Mouse (Mus musculus) neural tube, embryonic 10.5 days (tissue): ENCODE results near the gene Zbp1.
A peak's percentile ranks its signal among the peaks of the same experiment; 100 is the strongest.

Source experiments
- DNase-seq: peaks from one replicate; pipeline ENCODE4 v3.0.0-alpha.2; 2017; ENCODE audit warnings: low spot score; ENCODE audit errors: extremely low spot score

The Zbp1 gene

GRCm38 (mm10) chr2:173247197-173247596, 28.5 kb upstream of the Zbp1 start:
- no peak for DNase-seq

GRCm38 (mm10) chr2:173246688-173247087, 28.0 kb upstream of the Zbp1 start:
- DNase-seq = no peak

- DNase-seq = no peak
These were observed 26.5 kb upstream of the Zbp1 start for GRCm38 (mm10) chr2:173245258-173245657.

GRCm38 (mm10) chr2:173244108-173244507, 25.4 kb upstream of the Zbp1 start:
- DNase-seq = no peak

- no peak for DNase-seq
These were observed 24.9 kb upstream of the Zbp1 start for GRCm38 (mm10) chr2:173243616-173244015.

- DNase-seq = peak; percentile 57
These were observed 24.2 kb upstream of the Zbp1 start for GRCm38 (mm10) chr2:173242874-173243273.

DNA sequence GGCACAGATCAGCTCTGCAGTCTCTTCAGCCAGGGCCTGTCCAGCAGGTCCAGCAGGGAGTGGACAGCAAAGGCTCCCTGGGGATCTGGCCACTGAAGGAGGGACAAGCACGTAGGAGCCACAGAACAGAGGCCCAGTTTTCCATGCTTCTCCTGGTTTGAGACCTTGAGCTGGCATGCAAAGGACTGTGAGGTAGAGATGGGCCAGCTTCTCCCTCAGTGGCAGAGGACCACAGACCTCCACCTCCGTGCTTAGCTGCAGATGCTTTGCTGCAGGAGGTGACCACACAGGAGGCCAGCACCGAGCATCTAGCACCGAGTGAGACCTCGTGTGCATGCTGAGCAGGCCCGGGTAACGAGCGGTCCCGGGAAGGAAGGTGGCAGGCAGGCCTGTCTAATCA, 22.0 kb upstream of the Zbp1 start:
- no peak for DNase-seq

DNA sequence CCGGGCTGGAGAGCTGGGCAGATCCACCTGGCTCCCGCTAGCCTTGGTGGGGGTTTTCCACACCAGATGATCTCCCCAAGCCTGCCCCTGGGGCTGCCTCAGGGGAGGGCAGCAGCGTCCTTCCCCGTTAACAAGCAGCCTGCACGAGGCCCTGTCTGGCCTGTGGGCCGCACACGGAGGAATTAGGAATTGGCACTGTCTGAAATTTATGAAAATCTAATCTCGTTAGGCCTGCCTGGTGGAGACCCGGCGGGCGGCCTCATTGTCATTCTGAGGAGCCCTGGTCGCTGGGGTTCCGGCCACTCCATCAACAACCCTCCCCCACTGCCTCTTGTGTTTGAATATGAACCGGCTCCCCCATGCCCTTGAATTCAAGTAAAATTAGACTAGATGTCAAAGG, 19.8 kb upstream of the Zbp1 start:
- DNase-seq = no peak

- DNase-seq = no peak
These were observed 17.0 kb upstream of the Zbp1 start for GRCm38 (mm10) chr2:173235435-173236332.

DNA sequence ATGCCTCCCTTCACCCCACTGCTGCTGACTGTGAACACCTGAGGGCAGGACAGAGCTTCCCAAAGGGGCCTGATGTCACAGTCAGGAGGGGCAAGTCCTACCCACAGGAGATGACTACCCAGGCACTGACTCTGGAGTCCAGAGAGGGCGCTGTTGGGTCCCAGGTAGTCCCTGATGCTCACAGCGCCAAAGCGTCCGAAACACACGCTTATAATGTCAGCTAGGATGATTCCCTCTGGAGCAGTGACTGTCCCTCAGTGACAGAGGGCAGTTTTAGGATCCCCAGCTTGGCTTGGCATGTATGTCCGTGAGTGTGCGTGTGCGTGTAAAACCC, 14.0 kb upstream of the Zbp1 start:
- DNase-seq = no peak

DNA sequence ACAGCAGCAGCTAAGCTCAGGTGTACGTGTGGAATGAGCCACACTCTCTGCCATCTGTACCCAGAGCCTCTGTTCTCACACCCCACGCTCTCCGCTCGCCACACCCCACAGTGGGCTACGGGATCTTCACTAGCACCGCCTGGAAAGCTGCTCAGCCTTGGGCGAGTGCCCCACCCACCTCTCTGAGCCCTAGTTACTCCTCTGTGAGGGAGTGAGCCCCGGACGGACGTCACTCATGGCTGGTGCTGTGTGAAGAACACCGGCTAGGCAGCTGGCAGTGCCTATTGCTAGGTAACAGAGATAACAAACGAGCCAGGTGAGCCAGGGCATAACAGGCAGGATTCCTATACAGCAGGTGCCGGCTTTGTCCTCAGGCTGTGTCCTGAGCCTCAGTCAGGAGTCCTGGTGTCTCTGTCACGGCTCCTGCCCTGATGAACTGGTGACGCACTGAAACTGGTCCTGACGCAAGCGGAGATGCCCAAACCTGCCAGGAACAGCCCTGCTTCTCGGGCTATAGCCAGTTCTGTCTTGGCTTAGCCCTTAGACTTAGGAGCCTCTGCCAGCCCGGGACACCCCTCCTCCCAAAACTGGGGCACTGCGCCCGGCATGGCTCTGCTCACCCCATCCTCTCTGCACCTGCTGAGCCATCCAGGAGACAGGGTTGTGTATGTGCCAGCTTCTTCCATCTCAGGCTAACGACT, 13.5 kb upstream of the Zbp1 start:
- DNase-seq = no peak

DNA sequence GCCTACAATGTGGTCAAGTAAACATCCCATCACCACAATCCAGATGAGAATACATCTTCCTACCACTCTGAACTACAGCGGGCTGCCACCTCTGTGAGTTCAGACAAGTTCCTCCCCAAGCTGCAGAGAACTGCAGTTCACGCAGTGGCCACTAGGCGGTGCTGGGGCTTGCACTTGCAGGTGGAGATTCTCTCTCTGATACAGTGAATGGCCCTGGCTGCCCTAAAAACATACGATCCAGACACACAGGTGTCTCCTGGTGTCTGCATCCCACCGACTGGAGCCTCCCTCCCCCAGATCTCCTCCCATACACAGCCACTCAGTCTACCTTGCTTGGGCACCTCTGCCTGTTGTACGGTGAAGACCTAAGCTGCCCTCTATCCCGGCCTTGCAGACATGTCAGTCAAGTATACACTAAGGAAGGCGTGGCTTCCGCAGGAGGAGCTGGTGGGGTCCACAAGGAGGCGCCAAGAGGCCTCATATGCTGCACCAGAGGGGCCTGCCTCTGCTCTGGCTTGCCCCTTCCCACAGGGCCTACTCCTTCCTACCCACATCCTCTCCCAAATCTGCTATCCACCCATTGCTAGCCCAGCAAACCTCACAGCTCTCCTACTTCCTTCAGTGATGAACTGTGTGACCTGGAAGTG, 11.0 kb upstream of the Zbp1 start:
- peak; percentile 98 for DNase-seq

DNA sequence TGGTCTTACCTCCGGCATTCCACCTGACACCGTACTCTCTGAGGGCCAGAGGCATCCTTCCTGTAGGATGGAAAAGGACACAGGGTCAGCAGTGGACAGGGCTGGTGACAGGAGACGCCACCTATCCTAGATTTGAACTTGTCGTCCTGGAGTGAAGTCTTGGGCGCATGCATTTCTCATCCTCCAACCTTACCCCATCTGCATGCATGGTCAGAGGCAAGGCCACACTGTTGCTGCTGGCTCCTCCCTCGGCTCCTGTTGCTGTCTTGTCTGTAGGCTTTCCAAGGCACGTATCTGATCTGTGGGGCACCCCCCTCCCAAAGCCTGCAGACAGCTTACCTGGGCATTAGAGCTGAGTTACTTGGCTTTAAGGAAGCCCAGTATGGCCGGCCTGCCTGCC, 9.8 kb upstream of the Zbp1 start:
- no peak for DNase-seq

- DNase-seq = no peak
These were observed 8.1 kb upstream of the Zbp1 start for GRCm38 (mm10) chr2:173226792-173227191.

- DNase-seq = no peak
These were observed 7.2 kb upstream of the Zbp1 start for GRCm38 (mm10) chr2:173225906-173226305.

GRCm38 (mm10) chr2:173224832-173225231, 6.1 kb upstream of the Zbp1 start:
- DNase-seq = no peak

GRCm38 (mm10) chr2:173224097-173224496, 5.4 kb upstream of the Zbp1 start:
- DNase-seq = no peak

DNA sequence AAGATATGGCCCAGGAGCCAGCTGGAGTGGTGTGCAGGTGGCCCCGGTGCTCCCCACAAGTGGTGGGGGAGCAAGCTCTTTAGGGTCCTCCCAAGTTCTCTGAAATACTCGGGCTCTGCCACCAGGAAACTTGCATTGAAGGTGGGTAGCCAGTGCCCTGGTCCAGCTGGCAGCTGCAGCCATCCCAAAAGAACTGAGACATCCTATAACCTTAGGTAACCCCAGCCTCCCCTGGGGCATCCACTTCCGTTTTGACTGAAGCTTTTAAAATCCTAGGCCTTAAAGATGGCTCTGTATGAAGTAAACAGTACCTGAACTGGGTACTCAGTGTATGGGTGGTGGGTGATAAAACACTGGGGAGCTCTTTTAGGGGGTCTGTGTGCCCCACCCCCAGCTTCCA, 4.8 kb upstream of the Zbp1 start:
- no peak for DNase-seq

DNA sequence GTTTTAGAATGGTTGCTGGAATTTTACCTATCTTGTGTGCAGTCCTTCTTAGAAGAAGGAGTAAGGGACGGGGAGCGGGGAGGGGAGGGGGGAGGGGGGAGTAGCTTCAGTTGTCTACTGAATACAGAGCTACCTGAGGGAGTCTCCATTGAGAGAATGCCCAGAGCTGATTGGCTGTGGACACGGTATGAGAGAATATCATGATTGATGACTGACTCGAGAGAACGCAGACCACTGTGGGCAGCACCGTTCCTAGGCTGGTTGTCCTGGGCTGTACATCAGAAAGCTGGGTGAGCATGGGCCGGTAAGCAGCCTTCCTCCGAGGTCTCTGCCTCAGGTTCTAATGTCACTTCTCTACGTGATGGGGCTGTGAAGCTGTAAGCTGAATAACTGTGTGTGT, 2.0 kb upstream of the Zbp1 start:
- DNase-seq = no peak

DNA sequence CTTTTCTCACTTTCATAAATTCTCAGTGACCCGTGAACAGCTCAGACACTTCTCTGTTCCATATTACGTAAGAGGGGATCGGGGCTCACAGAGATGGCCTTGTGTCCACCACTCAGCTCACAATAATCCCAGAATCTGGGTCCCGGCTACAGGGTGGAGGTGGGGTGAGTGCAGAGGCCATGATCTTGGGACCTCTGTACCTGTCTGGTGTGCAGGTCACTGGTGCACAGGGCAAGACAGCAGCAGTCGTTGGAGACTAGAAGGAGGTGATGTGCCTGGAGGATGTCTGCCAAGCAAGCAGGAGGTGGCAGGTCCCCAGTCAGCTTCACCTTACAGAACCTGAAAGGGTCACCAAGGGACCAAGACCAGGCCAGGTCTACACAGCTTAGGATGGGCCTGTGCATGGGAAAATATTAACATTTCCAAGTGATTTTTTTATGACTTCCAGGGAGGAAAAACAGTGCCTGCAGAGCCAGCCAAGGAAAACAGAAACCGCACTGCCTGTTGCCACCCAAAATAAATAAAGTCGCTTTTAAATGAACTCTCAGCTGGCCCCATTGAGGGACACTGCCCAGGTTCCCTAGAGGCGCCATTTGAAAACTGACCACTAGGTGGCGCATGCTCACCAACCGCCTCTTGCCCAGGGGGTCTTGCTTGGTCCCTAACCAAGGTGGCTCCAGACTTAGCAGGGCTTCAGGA, 682 bp upstream of the Zbp1 start:
- DNase-seq = peak; percentile 67

DNA sequence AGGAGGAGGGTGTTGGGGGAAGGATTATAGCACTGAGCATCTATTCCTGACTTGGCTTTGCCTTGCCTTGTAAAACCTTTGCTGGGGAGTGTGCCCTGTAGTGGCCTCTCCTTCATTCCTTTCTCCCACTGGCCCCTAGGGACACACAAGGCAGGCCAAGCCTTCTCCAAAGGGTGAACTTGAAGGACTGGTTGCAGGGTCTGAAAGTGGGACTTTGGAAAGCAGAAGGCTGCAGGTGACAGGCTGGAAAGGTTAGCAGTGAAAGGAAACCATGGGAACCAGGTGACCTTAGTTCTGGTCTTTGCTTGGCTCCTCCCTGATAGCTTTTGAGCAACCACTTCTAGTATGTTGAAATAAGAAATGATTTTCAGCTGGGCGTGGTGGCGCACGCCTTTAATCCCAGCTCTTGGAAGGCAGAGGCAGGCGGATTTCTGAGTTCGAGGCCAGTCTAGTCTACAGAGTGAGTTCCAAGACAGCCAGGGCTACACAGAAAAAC, 912 bp downstream of the Zbp1 start:
- no peak for DNase-seq

GRCm38 (mm10) chr2:173217246-173217645, 1.5 kb downstream of the Zbp1 start:
- DNase-seq = peak; percentile 6
